Mouse (Mus musculus) ES-CJ7 (cell line): ENCODE results near the gene Ccnd3.
"Not testable (repeated sequence)": the region's sequence is repeated elsewhere in the genome, so short reads cannot be mapped to it uniquely, and the experiment has no call there.

Source experiments
- DNase-seq: peaks from one replicate; pipeline ENCODE4 v3.0.0; 2011; ENCODE audit warnings: low read depth, low spot score

Gene Ccnd3

DNA sequence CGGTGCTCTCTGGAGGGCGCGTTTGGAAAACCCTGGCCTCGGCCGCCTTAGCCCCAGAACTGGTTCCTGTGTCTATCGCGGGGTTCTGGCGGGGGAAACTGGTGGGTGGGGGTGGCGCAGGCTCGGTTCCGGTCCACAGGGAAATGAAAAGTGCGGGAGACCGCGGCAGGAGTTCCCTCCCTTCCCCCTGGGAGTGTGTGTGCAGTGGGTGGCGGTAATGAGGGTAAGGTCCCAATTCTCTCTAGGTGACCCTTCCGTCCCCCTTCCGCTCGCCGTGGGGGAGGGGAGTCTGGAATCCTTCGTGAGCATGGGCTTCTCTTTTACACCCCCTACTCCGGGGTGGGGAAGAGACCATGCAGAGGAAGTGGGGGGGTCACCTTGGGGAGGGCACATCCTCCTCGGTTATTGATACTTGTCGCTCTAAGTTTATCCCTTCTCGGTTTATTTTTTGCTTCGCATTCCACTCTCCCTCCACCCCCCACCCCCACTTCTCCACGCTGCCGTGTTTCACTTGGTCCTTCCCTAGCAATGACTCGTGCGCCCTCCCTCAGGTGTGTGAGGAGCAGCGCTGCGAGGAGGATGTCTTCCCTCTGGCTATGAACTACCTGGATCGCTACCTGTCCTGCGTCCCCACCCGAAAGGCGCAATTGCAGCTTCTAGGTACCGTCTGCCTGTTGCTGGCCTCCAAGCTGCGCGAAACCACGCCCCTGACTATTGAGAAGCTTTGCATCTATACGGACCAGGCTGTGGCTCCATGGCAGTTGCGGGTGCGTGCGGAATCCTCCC, 89.5 kb downstream of the Ccnd3 start:
- peak; percentile 56 for DNase-seq

DNA sequence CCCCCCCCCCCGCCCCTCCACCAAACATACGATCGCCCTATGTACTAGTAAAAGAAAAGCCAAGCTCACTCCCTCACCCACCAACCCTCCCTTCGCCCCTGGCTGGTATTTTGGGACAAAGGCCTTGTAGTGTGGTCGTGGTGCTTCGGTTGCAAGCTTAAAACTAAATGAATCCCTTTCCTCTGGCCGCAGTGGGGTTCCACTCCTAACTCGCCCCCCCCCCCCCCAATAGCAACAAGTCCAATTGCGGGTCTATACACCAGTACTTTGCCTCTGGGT, 90.1 kb downstream of the Ccnd3 start:
- DNase-seq, result no peak

DNA sequence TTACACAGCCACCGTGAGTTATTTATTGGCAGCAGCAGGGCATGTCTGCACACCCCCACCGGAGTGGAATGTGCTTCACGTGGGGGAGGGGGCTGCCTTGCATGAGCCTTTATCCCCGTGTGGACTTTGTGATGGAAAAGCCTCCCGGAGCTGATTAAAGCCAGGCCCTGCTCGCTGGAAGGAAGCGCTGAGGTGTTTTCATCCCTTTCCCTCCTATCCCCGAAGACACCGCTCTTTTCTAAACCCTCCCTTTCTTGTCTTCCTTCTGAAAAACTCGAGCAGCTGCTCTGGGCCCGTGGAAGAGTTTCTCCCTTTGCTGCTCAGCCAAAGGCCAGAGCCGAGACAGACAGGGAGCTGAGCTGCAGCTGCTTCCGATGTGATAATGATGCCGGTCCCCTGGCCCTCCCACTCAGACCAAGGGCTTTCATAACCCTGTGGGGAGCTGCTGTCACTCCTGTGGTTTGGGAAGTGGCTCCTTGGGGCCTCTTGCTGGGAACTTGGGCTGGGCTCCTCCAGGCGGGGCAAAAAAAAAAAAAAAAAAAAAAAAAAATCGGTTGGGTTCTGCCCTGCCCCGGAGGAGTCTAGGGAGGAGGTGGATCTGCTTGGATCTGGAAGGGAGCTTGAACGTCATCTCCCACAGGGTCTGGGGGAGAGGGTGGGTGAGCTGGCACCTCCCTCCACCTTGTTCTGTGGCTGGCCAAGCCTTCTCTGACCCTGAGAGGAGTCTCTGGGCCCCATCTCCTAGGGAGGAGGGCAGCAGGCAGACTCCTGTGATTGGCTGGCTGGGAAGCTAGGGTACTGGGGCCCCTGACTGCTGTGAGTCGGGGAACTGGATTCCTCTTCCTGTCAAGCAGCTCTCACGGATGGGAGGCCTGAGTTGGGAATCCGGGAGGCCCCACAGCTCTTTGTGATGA, 90.7 kb downstream of the Ccnd3 start:
- DNase-seq, result peak; percentile 88

DNA sequence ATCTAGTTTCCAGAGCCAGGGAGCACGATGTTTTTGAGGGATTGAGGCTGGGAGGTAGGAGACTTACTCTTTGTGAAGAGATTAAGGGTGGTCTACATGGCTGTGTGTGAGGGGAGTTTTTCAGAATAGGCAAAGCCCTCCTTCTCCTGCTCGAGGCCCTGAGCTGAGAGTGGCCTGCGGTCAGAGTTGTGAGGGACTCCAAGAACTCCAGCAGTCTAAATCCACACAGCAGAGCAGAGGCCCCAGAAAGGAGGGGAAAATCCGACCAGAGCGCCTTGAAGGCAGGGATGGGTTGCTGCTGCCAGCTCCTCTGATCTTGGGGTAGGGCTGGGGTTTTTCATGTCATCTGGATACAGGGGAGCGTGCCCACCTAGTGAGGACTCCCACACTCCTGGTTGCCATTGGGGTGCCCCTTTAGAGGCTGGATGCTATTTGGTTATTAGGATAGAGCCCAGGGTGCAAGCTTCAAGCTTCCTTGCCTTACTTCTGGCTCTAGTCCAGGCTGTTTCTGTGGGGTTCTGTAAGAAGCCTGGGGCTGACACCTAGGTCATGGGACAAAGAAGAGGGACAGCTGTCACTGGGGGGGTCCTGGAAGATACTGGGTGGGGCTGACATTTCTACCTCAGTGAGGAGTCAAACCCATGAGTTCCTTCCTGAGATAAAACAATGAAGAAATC, 91.4 kb downstream of the Ccnd3 start:
- DNase-seq, result no peak

DNA sequence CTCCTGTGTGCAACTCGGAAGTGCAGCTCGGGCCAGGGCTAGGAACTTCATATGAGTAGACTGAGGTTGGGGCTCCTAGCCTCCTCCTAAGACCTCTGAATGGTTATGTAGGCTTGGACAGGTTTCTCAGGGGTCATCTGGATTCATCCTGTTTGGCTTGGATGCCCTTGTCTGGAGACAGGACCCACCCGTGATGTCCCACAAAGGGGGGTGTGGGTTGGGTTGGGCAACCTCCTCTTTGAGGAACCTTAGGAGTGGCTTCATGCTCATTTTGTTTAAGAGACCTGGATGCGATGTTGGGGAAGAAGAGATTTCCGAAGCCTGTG, 92.0 kb downstream of the Ccnd3 start:
- DNase-seq, result peak; percentile 56

DNA sequence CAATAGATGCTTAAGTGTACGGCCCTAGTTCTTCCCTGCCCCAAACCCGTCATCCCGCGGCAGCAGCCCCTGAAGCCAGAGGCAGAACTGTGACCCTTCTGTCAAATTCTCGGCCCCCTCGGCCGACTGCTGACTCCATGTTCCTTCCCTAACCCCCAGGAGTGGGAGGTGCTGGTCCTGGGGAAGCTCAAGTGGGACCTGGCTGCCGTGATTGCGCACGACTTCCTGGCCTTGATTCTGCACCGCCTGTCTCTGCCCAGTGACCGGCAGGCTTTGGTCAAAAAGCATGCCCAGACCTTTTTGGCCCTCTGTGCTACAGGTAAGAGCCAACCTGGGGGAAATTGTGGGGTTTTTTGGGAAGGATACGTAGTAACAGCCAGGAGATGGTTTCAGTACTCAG, 92.4 kb downstream of the Ccnd3 start:
- no peak for DNase-seq

DNA sequence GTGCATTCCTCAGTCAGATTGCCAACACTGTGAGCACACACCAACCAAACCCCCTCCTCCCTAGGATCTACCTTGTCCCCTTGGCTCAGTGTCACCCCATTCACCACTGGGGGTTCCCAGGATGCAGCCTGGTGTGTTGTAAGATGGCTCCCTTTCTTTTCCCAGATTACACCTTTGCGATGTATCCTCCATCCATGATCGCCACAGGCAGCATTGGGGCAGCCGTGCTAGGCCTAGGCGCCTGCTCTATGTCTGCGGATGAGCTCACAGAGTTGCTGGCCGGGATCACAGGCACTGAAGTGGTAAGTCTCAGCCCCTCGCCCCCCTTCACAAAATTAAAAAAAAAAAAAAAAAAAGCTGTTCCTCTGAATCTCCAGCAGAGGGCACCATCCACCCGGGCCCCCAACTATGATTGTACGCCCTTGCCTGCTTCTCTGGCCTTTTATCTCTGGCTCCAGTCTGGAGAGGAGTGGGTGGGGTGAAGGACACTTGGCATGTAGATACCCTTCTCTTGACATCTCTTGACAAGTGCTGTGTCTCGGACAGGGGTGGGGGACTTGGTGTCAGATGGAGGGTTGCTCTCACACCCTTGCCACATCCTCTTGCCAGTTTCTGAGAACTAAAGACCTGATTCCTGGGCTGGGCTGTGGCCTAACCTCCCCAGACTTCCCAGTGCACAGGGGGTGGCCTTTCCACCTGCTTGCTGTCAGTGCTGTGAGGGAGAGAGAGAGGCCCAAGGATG, 93.2 kb downstream of the Ccnd3 start:
- peak; percentile 88 for DNase-seq

DNA sequence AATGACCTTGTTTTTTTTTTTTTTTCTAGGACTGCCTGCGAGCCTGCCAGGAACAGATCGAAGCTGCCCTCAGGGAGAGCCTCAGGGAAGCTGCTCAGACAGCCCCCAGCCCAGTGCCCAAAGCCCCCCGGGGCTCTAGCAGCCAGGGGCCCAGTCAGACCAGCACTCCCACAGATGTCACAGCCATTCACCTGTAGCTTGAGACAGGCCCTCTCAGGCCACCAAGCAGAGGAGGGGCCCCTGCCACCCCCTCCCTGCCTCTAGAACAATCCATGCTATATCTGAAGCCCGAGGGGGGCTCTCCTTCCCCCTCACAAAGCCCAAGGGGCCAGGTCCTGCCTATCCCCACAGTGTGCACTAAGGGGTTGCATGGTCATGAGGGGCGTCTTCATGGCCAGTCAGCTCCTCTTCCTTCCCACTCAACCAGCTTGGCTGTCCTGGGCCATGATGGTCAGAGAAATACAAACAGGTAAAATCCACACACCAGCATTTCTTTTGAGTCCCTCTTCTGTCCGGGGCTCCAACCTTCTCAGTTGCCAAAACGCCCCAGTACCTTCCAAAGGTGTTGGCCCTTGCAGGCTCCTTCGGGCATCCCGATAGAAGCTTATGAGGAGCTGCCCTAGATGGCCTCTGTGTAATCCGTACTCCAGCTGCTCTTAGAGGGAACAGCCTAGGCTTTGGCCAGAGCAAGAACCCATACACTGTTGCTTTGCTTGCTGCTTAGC, 93.9 kb downstream of the Ccnd3 start:
- DNase-seq, result not testable (repeated sequence)

DNA sequence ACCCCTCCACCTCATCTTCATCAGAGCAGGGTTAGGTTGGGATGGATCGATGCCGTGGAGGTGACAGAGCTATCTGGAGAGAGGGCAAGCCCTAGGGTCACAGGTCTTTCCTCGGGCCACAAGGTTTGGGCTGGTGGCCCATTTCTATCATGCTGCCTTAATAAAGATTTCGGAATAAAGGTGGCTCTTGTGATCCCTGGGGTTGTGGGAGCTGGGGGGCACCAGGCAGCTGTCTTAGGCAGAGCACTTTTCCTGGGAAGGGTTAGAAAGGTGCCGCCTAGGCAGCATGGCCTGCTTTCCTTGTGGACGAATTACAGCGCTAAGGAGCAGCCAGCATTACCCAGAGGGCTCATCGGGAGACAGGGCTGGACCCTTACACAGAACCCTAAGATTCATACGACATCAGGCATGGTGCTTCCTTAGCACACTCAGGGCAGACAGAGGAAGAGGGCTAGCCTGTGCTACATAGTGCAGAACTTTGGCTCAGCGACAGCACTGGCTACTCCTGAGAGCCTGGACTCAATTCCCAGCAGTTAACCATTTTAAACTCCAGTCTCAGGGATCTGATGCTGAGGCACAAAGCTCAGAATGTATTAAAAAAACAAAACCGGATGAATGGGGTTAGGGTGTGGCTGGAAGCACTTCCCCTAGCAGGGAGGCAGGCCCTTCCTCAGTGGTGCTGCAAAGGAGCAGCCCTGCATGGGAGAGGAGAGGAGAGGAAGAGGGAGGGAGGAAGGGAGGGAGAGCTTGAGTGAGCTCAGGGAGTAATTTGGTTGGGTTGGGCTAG, 94.9 kb downstream of the Ccnd3 start:
- DNase-seq, result peak; percentile 68

DNA sequence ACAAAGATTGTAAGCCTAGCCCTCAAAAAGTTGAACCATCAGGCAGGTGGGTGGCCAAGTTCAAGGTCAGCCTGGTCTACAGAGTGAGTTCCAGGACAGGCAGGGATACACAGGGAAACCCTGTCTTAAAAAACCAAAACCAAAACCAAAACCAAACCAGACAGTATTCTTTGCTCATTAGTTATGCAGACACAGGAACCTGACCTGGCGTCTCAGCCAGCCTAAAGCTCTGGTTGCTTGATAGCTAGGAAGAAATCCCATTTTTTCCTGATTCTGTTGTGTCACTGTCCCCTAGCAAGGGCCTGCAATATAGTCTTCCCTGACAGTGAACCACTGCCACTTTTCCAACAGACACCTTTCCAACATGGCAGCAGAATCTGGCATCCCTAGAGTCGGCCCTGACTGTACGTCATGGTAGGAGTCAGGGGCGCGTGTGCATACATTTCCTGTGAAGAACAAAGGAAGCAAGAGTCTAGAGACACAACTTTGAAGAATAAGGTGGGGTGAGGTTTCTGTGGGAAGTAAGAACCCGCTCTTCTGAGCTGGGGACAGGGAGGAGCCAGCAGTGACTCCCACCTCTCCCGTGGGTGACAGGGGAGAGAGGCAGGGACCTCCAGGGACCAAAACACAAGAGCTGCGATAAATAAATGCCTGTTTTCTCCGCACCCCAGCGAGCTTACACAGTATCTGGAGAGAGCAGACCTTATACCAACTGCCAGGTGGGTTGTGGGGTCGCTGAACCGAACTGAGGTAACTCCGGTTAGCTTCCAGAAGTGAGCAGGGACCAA, 95.9 kb downstream of the Ccnd3 start:
- DNase-seq, result no peak

DNA sequence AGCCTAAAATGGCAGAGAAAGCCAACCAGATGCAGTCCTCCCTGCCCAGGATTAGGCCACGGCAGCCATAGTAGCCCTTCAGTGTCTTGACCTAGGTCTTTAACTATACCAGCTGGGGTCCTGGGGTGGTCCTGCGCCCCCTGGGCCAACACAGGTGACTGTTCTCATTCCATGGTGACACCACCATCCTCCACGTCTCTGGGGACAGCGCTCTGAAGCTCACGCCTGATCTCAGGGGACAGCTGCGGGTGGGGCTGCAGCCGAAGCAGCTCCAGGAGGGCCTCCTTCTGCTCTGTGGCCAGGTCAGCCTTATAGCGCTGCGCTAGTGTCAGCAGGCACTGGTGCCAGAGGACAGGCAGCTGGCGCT, 96.5 kb downstream of the Ccnd3 start:
- DNase-seq, result no peak

DNA sequence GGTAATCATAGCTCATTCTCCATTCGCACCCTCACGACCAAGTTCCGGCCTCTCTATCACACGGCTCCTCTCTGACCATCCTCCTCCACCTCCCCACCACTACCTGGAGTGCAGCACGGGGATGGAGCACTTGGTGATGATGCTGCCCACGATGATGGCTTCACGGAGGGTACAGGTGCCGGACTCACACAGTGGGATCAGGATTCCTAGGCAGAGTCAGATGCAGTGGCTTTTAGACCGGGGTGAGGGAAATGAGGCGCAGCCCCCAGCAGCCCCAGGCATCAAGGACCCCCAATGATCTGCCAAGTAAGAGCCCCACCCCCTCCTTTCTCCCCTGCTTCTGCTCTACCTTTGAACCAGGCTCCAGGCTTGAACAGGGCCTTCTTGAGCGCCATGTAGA, 97.4 kb downstream of the Ccnd3 start:
- no peak for DNase-seq

DNA sequence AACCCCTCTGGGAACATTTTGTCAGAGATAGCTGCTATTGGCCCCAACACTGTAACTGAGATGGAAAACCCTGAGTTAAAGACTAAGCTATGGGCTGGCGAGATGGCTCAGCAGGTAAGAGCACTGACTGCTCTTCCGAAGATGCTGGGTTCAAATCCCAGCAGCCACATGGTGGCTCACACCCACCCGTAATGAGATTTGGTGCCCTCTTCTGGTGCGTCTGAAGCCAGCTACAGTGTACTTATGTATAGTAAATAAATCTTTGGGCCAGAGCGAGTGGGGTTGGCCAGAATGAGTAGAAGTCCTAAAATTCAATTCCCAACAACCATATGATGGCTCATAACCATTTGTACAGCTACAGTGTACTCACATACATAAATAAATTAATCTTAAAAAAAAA, 101.4 kb downstream of the Ccnd3 start:
- peak; percentile 62 for DNase-seq

DNA sequence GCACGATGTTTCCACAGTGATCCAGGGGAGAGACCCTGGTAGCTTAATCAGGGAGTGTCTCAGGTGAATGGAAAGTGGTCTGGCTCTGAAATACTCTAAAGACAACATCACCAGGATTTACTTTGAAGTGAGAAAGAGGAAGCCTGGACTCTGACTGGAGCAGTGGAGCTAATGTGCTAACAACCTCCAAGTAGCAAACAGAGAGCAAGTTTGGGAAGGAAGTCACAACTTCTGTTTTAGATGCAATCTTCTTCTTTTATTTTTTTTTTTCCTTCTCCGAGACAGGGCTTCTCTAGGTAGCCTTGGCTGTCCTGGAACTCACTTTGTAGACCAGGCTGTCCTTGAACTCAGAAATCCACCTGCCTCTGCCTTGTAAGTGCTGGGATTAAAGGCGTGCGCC, 104.3 kb downstream of the Ccnd3 start:
- DNase-seq, result no peak

DNA sequence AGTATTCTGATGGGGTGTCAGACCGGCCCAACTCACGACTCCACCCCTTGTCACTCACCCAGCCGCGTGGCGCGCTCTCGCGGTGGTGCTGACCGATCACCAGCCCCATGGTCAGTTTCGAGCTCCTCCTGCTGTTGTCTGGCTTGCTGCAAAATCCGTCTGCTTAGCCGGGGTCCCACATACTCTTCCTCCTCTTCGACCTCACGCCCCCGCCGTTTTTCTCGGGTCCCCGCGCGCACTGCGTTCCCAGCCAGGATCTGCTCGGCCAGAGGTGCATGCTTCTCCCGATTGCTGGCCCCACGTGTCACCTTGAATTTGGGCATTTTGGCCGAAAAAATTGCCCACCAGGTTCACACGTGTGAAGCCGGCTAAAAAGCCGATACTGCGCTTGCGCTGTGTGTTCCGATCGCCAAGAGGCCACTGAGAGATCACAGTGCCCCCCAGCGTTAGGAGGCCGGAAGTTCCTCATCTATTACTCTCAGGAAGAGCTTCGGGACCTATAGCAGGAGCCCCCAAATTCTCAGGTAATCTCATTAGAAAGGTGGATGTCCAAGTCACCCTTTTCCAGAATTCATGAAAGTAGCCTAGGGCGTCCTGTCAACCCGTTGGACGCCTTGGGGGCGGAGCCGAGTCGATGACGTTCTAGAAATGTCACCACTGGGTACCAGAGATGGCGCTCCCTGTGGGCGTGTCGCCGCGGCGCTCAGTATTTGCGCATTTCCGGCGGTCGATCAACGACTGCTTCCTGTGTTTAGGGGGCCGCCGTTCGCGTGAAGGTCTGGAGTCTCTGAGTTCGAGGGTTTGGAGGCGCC, 106.2 kb downstream of the Ccnd3 start, which contains the start of the genes Bysl, Med20 and Gm20517:
TSS of gene Bysl (minus strand) at position 644 of the 812 bp plus-strand sequence.
TSS of gene Med20 (plus strand) at position 734 of the 812 bp plus-strand sequence.
TSS of gene Gm20517 (plus strand) at position 741 of the 812 bp plus-strand sequence.
- peak; percentile 98 for DNase-seq

DNA sequence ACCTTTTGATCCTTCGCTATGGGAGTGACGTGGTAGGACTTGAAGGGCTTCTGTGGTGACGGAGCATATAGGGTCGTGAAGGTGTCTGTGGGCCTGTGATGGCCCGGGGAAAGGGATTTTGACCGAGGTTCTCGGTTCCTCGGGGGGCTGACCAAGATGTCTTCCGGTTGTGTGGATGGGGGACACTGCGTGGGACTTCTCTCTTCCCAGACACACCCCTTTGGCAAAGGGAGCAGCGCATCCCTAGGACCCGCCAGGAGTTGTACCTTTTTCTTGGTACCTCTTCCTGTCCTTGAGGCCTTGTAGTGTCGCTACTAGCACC, 106.8 kb downstream of the Ccnd3 start:
- no peak for DNase-seq

DNA sequence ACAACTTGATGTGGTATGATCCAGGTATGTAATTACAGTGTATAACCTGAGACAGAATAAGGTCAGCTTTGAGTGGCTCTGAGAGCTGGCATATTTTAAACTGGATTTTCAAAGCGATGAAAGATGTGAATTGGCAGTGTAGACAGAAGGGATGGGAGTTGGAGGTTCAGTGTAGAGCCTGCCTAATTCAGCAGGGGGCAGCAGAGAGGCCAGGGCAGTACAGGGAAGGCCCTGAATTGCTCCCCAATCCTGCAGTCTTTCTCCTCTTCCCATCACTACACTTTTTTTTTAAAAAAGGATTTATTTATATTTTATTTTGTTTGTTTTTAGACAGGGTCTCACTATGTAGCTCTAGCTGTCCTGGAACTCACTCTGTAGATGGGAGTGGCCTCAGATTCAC, 109.2 kb downstream of the Ccnd3 start:
- no peak for DNase-seq

DNA sequence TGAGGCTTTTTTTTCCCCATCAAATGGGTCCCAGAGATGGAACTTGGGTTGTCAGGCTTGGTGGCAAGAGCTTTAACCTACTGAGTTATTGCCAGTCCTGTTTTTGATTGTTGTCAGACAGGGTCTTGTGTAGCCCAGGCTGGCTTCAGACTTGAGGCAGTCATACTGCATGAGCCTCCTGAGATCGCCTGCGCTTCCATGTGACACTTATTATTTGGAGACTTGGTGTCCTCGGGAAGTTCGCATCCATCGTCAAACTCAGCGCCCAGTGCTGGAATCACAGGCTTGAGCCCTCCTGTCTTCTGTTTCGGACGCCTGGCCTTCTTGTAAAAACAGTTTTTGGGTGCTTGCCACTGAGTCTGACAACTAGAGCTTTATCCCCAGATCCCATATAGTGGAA, 111.3 kb downstream of the Ccnd3 start:
- no peak for DNase-seq

DNA sequence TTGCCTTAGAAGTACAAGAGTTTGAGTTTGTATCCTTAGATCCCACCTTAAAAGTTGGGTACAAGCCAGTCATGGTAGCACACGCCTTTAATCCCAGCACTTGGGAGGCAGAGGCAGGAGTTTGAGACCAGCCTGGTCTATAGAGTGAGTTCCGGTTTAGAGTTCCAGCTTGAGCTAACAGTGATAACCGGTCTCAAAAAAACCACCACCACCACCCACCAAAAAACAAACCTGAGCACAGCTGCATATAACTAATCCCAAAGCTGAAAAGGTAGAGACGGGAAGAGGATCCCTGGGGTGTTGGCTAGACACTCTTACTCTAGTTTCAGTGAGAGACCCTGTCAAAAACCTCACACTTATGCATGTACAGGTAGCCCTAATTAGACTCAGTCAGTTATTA, 111.8 kb downstream of the Ccnd3 start:
- DNase-seq, result no peak
